Mouse (Mus musculus) c-Kit-negative CD71-positive TER-119-positive erythroid progenitor cells, embryonic 14.5 days (primary cell): Measurements from ENCODE around the gene Klhl26.

Experiments used
- DNase-seq: peaks from one replicate; pipeline ENCODE4 v3.0.0-alpha.2; 2013; ENCODE audit warnings: low read depth, low spot score

Gene Klhl26

GRCm38 (mm10) chr8:70501820-70502529 is 25.2 kb upstream of the Klhl26 start:
- no peak for DNase-seq

GRCm38 (mm10) chr8:70500386-70501301 is 23.9 kb upstream of the Klhl26 start:
- DNase-seq: peak; percentile 61

GRCm38 (mm10) chr8:70495771-70496062 is 18.9 kb upstream of the Klhl26 start:
- no peak for DNase-seq

DNA sequence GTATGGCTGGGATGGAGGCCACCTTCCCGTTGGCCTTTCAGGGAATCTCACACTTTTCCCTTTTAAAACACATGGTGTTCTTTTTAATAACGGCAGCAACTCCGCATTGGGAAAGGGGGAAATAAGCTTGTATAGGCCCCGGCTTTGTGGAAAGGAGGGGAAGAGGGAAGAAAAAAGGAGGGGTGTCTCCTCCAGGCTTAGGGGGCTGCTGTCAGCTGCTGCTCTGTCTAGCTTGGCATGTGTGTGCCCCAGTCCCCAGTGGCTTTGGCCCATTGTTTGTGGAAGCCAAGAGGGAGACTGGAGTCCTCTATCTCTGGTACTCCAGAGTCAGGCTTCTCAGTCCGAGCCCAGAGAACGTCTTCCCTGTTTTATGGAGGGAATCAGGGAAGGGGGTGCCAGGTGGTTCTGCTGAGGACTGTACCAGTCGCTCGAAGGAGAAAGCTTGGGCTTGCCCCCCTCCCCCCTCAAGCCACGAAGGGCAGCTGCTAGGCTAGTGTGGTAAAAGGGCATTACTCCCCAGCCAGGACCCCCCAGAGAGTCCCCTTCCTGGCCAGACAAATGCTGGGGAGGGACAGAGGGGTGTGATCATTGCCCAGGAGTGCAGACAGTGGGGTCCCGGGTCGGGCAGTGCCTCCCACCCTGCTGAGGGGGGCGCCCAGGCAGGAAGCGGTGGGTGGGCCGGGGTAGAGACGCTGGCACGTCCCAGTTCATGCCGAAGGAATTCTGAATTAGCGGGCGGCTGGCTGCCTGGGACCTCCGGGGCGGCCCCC is 18.4 kb upstream of the Klhl26 start:
- DNase-seq: no peak

DNA sequence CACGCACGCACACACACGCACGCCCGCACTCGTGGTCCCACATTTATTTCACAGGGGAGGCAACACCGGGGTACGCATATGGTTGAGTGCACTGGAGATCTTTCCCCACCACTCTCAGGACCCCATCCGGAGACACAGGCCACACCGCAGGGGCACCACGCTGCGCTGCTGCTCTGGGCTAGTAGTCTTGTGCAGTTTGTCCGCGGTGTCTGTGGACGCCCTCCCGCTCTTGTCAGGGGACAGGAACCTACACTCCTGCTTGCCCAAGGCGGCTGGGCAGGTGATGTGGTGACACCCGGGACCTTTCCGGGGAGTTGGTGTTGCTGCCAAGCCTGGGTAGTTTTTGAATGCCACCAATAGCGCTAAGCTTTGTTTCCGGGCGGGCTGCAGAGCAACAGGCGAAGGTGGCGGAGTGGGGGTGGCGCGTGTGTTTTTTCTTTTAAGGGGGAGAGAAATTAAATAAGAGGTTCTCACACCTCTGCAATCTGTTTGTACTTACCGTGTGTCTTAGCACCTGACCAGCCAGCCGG is 17.7 kb upstream of the Klhl26 start:
- DNase-seq: no peak

- DNase-seq: no peak
Observed at GRCm38 (mm10) chr8:70493692-70494415, 17.1 kb upstream of the Klhl26 start.

GRCm38 (mm10) chr8:70492664-70493640 is 16.2 kb upstream of the Klhl26 start, which contains the start of gene Crlf1:
Gene Crlf1, plus strand, starts transcription at chr8:70493158.
- DNase-seq: no peak

DNA sequence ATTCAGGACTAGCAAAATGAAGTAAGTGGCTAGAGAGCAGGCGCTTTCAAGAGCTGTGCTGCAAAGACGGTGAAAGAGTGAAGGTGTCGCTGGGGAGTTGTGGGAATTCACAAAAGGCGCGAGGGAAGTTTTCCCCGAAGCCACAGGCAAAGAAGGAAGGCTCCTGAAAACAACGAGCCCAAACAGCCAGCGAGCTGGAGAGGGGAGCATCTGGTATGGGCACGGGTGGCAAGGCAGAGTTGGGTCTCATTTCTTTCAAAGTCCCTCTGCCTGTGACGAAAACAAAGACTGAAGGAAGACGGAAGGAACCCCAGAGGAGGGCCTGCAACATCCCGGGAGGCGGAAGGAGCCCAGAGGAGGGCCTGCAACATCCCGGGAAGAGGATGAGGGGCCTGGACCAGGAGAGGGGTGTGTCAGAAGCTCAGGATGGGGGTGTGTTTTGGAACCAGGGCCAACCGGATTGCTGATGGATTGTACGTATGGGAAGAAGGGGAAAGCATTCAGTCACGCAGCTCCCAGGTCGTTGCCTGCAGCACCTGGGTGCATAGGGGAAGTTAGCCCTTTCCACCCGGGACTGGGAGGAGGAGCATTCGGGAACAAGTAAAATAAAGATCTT is 14.2 kb upstream of the Klhl26 start:
- DNase-seq: no peak

DNA sequence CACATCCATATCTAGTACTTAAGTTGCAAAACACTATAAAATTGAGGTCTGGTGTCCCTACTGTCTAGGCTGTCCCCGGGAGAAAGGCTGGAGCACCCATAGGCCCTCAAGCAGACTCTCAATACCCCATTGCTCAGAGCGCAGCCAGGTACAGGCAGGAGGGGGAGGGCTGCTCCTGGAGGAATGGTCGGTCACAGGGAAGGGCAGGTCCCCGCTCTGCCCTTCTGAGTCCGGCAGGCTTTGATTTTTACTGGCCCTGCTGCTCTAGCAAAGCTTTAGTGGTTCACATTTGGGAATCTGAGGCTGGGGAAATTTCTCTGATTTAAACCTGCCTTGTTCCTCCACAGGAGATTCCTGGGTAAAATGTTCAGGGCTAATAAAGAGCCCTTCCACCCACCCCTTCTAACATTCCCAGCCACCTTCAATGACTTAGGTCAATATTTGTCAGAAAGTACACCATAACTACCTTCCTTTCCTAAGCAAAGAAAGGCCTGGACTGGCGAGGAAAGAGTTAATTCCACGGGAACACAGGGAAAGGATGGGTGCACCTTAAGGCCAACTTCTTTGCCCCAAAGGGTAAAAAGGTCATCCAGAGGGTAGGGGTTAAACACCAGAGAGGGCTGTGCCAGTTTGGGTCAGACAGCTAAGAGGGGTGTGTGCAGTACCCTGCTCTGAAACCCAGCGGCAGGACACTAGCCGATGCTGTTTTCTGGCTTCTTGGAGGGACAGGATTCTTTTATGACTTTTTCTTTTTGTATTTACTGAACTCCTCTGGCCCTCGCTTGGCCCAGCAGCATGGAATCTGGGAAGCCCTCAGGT is 13.5 kb upstream of the Klhl26 start:
- DNase-seq: no peak

DNA sequence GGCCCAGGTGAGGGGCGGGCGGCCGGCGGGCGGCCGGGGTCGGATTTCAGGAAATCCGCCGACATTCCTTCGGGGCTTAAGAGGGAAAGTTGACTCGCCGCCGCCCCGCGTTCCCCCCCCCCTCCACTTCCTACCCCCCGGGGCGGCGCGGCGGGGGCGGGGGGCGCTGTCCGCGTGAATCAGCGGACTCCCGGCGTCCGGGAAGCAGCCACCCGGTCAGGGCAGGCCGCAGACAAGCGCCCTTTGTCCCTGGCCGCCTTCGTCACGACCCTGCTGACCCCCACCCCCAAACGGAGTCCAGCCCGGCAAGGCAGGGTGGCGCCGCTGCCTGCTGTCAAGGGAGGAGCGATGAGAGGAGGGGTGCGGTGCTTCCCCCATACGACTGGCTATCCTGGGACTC is 12.8 kb upstream of the Klhl26 start:
- DNase-seq: no peak

DNA sequence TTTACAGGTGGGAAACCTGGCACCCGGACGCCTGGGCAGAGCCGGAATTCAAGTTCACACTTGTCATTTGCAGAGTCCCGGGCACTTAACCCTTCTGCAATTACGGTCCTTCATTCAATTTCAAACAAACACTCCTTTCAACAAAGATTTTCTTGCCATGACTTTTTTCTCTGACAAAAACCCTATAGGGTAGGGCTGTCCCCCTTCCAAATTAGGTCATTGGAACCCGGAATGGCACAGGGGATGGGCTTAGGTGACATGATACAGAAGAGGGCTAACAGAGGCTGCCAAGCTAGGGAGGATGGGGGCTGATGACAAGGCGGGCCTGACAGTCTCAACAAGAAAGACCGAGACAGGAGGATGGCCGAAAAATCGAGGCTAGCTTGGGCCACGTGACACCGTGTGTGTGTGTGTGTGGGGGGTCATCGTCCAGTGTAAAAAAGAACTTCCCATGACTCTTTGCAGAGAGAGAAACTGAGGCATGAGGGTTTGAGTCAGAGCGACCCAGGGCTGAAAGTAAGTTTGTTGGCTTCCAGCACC is 12.2 kb upstream of the Klhl26 start:
- no peak for DNase-seq

GRCm38 (mm10) chr8:70487993-70488796 is 11.4 kb upstream of the Klhl26 start:
- DNase-seq: no peak

GRCm38 (mm10) chr8:70486941-70487520 is 10.3 kb upstream of the Klhl26 start, which contains the start of gene Tmem59l:
Gene Tmem59l, minus strand, starts transcription at chr8:70487358.
- no peak for DNase-seq

GRCm38 (mm10) chr8:70486191-70486681 is 9.5 kb upstream of the Klhl26 start:
- no peak for DNase-seq

GRCm38 (mm10) chr8:70482943-70483342 is 6.2 kb upstream of the Klhl26 start:
- DNase-seq: no peak

GRCm38 (mm10) chr8:70481908-70482307 is 5.1 kb upstream of the Klhl26 start:
- no peak for DNase-seq
